Mouse (Mus musculus): ENCODE measurements around the gene A930033H14Rik. TPM values are rescaled to one million over a fixed set of nuclear protein-coding genes. Genes with fewer than 3 reads are reported as not detected.
A peak's percentile ranks its signal among the peaks of the same experiment; 100 is the strongest.

The A930033H14Rik gene
- 2.7 and 2.8 TPM in 2 replicates for polyA plus RNA-seq (2014; fragmentation: Nextera tagmentation; extraction: Ambion mirVana)

GRCm38 (mm10) chr10:69212542-69213440 is at the start of gene A930033H14Rik:
Gene A930033H14Rik (minus strand): TSS chr10:69213098.
- WGBS, result under 1% methylated on average over 79 of the region's 84 CpGs
- H3K27ac ChIP-seq (ENCODE audit: low read depth), result peak within 1 kb of the TSS; percentile 99
- ATAC-seq (replicated peaks; ENCODE audit: low FRiP score, low TSS enrichment, low read depth) (peak; percentile 89), DNase-seq (ENCODE audit: low spot score) (peak; percentile 93)
- H3K4me1 ChIP-seq (replicated peaks; ENCODE audit: control insufficient read depth, insufficient read depth, low read length), result peaks cover 9% of the 10 kb centered on the region
- peaks cover 32% of the 10 kb centered on the region for H3K36me3 ChIP-seq (ENCODE audit: control insufficient read depth, insufficient read depth, low read length)
- no peaks in the 10 kb centered on the region for H3K27me3 ChIP-seq (replicated peaks; ENCODE audit: control insufficient read depth, insufficient read depth, low read length)
- peak within 1 kb of the TSS; percentile 51 for H3K4me2 ChIP-seq (ENCODE audit: low read length)
- H3K9ac ChIP-seq (ENCODE audit: low read length), result peak within 1 kb of the TSS; percentile 98
- peak within 1 kb of the TSS; percentile 82 for H3K4me3 ChIP-seq (ENCODE audit: low read depth, low read length)
- H3K9me3 ChIP-seq (ENCODE audit: control insufficient read depth, low read length), result no peaks in the 10 kb centered on the region

- Histone ChIP-seq H3K27ac (ENCODE audit: low read depth) (no peak overlapping the region), H3K4me3 (ENCODE audit: low read depth, low read length) (no peak overlapping the region), H3K4me1 (replicated peaks; ENCODE audit: control insufficient read depth, insufficient read depth, low read length) (peaks cover 37% of the 10 kb centered on the region), H3K9me3 (ENCODE audit: control insufficient read depth, low read length) (no peaks in the 10 kb centered on the region), H3K36me3 (ENCODE audit: control insufficient read depth, insufficient read depth, low read length) (peaks cover 11% of the 10 kb centered on the region; the same call in 1 of the 2 replicates), H3K9ac (ENCODE audit: low read length) (no peak overlapping the region), H3K27me3 (replicated peaks; ENCODE audit: control insufficient read depth, insufficient read depth, low read length) (no peaks in the 10 kb centered on the region), H3K4me2 (ENCODE audit: low read length) (no peak overlapping the region)
- DNase-seq (ENCODE audit: low spot score) (no peak), ATAC-seq (replicated peaks; ENCODE audit: low FRiP score, low TSS enrichment, low read depth) (no peak)
- WGBS, result 88% methylated on average over 8 of the region's 8 CpGs
Observed at GRCm38 (mm10) chr10:69259929-69260328, 47.0 kb upstream of the A930033H14Rik start.

GRCm38 (mm10) chr10:69259161-69259560 is 46.3 kb upstream of the A930033H14Rik start:
- Histone ChIP-seq H3K4me3 (ENCODE audit: low read depth, low read length) (no peak overlapping the region), H3K27ac (ENCODE audit: low read depth) (no peak overlapping the region), H3K36me3 (ENCODE audit: control insufficient read depth, insufficient read depth, low read length) (peaks cover 11% of the 10 kb centered on the region; the same call in 1 of the 2 replicates), H3K4me2 (ENCODE audit: low read length) (no peak overlapping the region), H3K4me1 (replicated peaks; ENCODE audit: control insufficient read depth, insufficient read depth, low read length) (peaks cover 38% of the 10 kb centered on the region), H3K9ac (ENCODE audit: low read length) (no peak overlapping the region), H3K27me3 (replicated peaks; ENCODE audit: control insufficient read depth, insufficient read depth, low read length) (no peaks in the 10 kb centered on the region), H3K9me3 (ENCODE audit: control insufficient read depth, low read length) (no peaks in the 10 kb centered on the region)
- DNase-seq (ENCODE audit: low spot score), result no peak
- no peak for ATAC-seq (replicated peaks; ENCODE audit: low FRiP score, low TSS enrichment, low read depth)
- WGBS, result 40% methylated on average over 2 of the region's 2 CpGs

GRCm38 (mm10) chr10:69258588-69258987 is 45.7 kb upstream of the A930033H14Rik start:
- 61% methylated on average over 9 of the region's 9 CpGs for whole genome bisulfite sequencing
- Histone ChIP-seq H3K9me3 (ENCODE audit: control insufficient read depth, low read length) (no peaks in the 10 kb centered on the region), H3K36me3 (ENCODE audit: control insufficient read depth, insufficient read depth, low read length) (peaks cover 11% of the 10 kb centered on the region; the same call in 1 of the 2 replicates), H3K9ac (ENCODE audit: low read length) (no peak overlapping the region), H3K27me3 (replicated peaks; ENCODE audit: control insufficient read depth, insufficient read depth, low read length) (no peaks in the 10 kb centered on the region), H3K27ac (ENCODE audit: low read depth) (no peak overlapping the region), H3K4me2 (ENCODE audit: low read length) (no peak overlapping the region), H3K4me3 (ENCODE audit: low read depth, low read length) (no peak overlapping the region), H3K4me1 (replicated peaks; ENCODE audit: control insufficient read depth, insufficient read depth, low read length) (peaks cover 39% of the 10 kb centered on the region)
- ATAC-seq (replicated peaks; ENCODE audit: low FRiP score, low TSS enrichment, low read depth) (no peak), DNase-seq (ENCODE audit: low spot score) (no peak)

GRCm38 (mm10) chr10:69257592-69258133 is 44.8 kb upstream of the A930033H14Rik start:
- no peak for DNase-seq (ENCODE audit: low spot score)
- 82% methylated on average over 6 of the region's 6 CpGs for WGBS
- Histone ChIP-seq H3K9me3 (ENCODE audit: control insufficient read depth, low read length) (no peaks in the 10 kb centered on the region), H3K9ac (ENCODE audit: low read length) (no peak overlapping the region), H3K27me3 (replicated peaks; ENCODE audit: control insufficient read depth, insufficient read depth, low read length) (no peaks in the 10 kb centered on the region), H3K4me1 (replicated peaks; ENCODE audit: control insufficient read depth, insufficient read depth, low read length) (peaks cover 34% of the 10 kb centered on the region), H3K4me3 (ENCODE audit: low read depth, low read length) (no peak overlapping the region), H3K36me3 (ENCODE audit: control insufficient read depth, insufficient read depth, low read length) (peaks cover 11% of the 10 kb centered on the region; the same call in 1 of the 2 replicates), H3K4me2 (ENCODE audit: low read length) (no peak overlapping the region), H3K27ac (ENCODE audit: low read depth) (no peak overlapping the region)
- no peak for ATAC-seq (replicated peaks; ENCODE audit: low FRiP score, low TSS enrichment, low read depth)

- H3K27ac ChIP-seq (ENCODE audit: low read depth), result peak overlapping the region; percentile 35; the same call in 1 of the 2 replicates
- no peak overlapping the region for H3K9ac ChIP-seq (ENCODE audit: low read length)
- H3K27me3 ChIP-seq (replicated peaks; ENCODE audit: control insufficient read depth, insufficient read depth, low read length), result no peaks in the 10 kb centered on the region
- H3K9me3 ChIP-seq (ENCODE audit: control insufficient read depth, low read length), result no peaks in the 10 kb centered on the region
- H3K4me1 ChIP-seq (replicated peaks; ENCODE audit: control insufficient read depth, insufficient read depth, low read length), result peaks cover 28% of the 10 kb centered on the region
- H3K36me3 ChIP-seq (ENCODE audit: control insufficient read depth, insufficient read depth, low read length), result peaks cover 16% of the 10 kb centered on the region
- DNase-seq (ENCODE audit: low spot score), result no peak
- WGBS, result 36% methylated on average over 5 of the region's 5 CpGs
- no peak for ATAC-seq (replicated peaks; ENCODE audit: low FRiP score, low TSS enrichment, low read depth)
- H3K4me3 ChIP-seq (ENCODE audit: low read depth, low read length), result no peak overlapping the region
- H3K4me2 ChIP-seq (ENCODE audit: low read length), result no peak overlapping the region
Observed at GRCm38 (mm10) chr10:69255594-69255993, 42.7 kb upstream of the A930033H14Rik start.

GRCm38 (mm10) chr10:69254390-69254847 is 41.5 kb upstream of the A930033H14Rik start:
- Histone ChIP-seq H3K9ac (ENCODE audit: low read length) (no peak overlapping the region), H3K4me1 (replicated peaks; ENCODE audit: control insufficient read depth, insufficient read depth, low read length) (peaks cover 28% of the 10 kb centered on the region), H3K36me3 (ENCODE audit: control insufficient read depth, insufficient read depth, low read length) (peaks cover 24% of the 10 kb centered on the region), H3K4me2 (ENCODE audit: low read length) (no peak overlapping the region), H3K9me3 (ENCODE audit: control insufficient read depth, low read length) (no peaks in the 10 kb centered on the region), H3K4me3 (ENCODE audit: low read depth, low read length) (no peak overlapping the region), H3K27me3 (replicated peaks; ENCODE audit: control insufficient read depth, insufficient read depth, low read length) (no peaks in the 10 kb centered on the region), H3K27ac (ENCODE audit: low read depth) (peak overlapping the region; percentile 95)
- 0 out of 2 replicates have a peak, but pooled peaks have one; percentile 14 for ATAC-seq (replicated peaks; ENCODE audit: low FRiP score, low TSS enrichment, low read depth)
- 10% methylated on average over 8 of the region's 8 CpGs for WGBS
- no peak for DNase-seq (ENCODE audit: low spot score)

GRCm38 (mm10) chr10:69253686-69254080 is 40.8 kb upstream of the A930033H14Rik start:
- 42% methylated on average over 5 of the region's 5 CpGs for WGBS
- no peak overlapping the region for H3K4me2 ChIP-seq (ENCODE audit: low read length)
- H3K9me3 ChIP-seq (ENCODE audit: control insufficient read depth, low read length), result no peaks in the 10 kb centered on the region
- DNase-seq (ENCODE audit: low spot score), result no peak
- no peaks in the 10 kb centered on the region for H3K27me3 ChIP-seq (replicated peaks; ENCODE audit: control insufficient read depth, insufficient read depth, low read length)
- H3K27ac ChIP-seq (ENCODE audit: low read depth), result peak overlapping the region; percentile 95
- no peak overlapping the region for H3K9ac ChIP-seq (ENCODE audit: low read length)
- peak; percentile 28 for ATAC-seq (replicated peaks; ENCODE audit: low FRiP score, low TSS enrichment, low read depth)
- peaks cover 28% of the 10 kb centered on the region for H3K36me3 ChIP-seq (ENCODE audit: control insufficient read depth, insufficient read depth, low read length)
- peaks cover 24% of the 10 kb centered on the region for H3K4me1 ChIP-seq (replicated peaks; ENCODE audit: control insufficient read depth, insufficient read depth, low read length)
- H3K4me3 ChIP-seq (ENCODE audit: low read depth, low read length), result no peak overlapping the region
